Mouse (Mus musculus): ENCODE measurements around the gene Nrcam. TPM values are rescaled to one million over a fixed set of nuclear protein-coding genes. Genes with fewer than 3 reads are reported as not detected.

The Nrcam gene
- polyA plus RNA-seq, 1 experiment from 2014 or later: 1.1 TPM

DNA sequence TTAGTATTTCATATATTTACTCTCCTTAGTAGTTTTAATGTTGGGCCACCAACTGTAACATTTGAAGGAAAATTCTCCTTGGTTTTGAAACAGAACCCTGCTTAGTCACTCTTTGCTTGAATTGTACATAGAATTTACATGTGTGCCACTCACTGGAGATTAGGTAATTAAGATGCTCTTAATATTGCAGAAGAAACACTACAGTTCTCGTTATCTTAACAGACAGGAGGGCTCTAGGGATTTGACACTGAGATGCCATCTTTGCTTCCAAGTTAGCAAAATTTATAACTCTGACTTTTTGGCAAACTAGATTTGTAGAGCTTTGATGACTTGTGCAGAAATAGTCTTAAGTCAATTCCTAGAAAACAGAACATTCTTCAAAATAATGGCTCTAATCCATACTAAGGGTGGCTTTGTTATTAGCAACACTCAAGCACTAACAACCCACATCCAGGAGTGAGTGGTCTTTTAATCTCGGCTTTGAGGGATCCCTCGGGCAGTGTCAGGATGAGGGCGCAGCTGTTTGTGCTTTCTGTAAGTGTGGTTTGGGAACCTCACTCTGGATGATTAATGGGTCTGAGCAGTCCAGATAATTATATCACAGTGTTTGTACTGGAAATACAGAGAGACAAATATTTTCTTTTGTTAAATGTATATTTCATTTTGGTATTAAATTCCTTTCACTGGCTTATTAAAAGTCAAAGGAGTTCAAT is 93.6 kb downstream of the Nrcam start:
- H3K27me3 ChIP-seq (replicated peaks; ENCODE audit: control insufficient read depth, insufficient read depth, low read length): no peaks in the 10 kb centered on the region
- no peaks in the 10 kb centered on the region for H3K4me1 ChIP-seq (replicated peaks; ENCODE audit: control insufficient read depth, insufficient read depth, low read length)
- no peaks in the 10 kb centered on the region for H3K9me3 ChIP-seq (ENCODE audit: control insufficient read depth)
- no peak overlapping the region for H3K9ac ChIP-seq (ENCODE audit: low read depth, low read length)
- H3K4me3 ChIP-seq (ENCODE audit: low read depth, low read length): no peak overlapping the region
- TF ChIP-seq CTCF (IDR thresholded peaks at IDR 0.05; ENCODE audit: low read depth): no peak
- ATAC-seq: no peak
- 67% methylated on average over 4 of the region's 4 CpGs for WGBS
- H3K4me2 ChIP-seq (replicated peaks; ENCODE audit: low read depth): no peak overlapping the region
- no peaks in the 10 kb centered on the region for H3K36me3 ChIP-seq (ENCODE audit: control insufficient read depth, insufficient read depth)
- H3K27ac ChIP-seq (ENCODE audit: low read depth, low read length): no peak overlapping the region

GRCm38 (mm10) chr12:44422867-44423255 is 94.2 kb downstream of the Nrcam start:
- ATAC-seq: no peak
- no peak for TF ChIP-seq CTCF (IDR thresholded peaks at IDR 0.05; ENCODE audit: low read depth)
- no peaks in the 10 kb centered on the region for H3K36me3 ChIP-seq (ENCODE audit: control insufficient read depth, insufficient read depth)
- H3K4me2 ChIP-seq (replicated peaks; ENCODE audit: low read depth): no peak overlapping the region
- H3K9me3 ChIP-seq (ENCODE audit: control insufficient read depth): no peaks in the 10 kb centered on the region
- H3K9ac ChIP-seq (ENCODE audit: low read depth, low read length): no peak overlapping the region
- no peak overlapping the region for H3K27ac ChIP-seq (ENCODE audit: low read depth, low read length)
- no peaks in the 10 kb centered on the region for H3K27me3 ChIP-seq (replicated peaks; ENCODE audit: control insufficient read depth, insufficient read depth, low read length)
- H3K4me3 ChIP-seq (ENCODE audit: low read depth, low read length): no peak overlapping the region
- WGBS: 83% methylated on average over 4 of the region's 4 CpGs
- no peaks in the 10 kb centered on the region for H3K4me1 ChIP-seq (replicated peaks; ENCODE audit: control insufficient read depth, insufficient read depth, low read length)

GRCm38 (mm10) chr12:44424011-44424410 is 95.3 kb downstream of the Nrcam start:
- 92% methylated on average over 3 of the region's 3 CpGs for WGBS
- TF ChIP-seq CTCF (IDR thresholded peaks at IDR 0.05; ENCODE audit: low read depth): no peak
- Histone ChIP-seq H3K27ac (ENCODE audit: low read depth, low read length) (no peak overlapping the region), H3K36me3 (ENCODE audit: control insufficient read depth, insufficient read depth) (no peaks in the 10 kb centered on the region), H3K4me1 (replicated peaks; ENCODE audit: control insufficient read depth, insufficient read depth, low read length) (no peaks in the 10 kb centered on the region), H3K9ac (ENCODE audit: low read depth, low read length) (no peak overlapping the region), H3K27me3 (replicated peaks; ENCODE audit: control insufficient read depth, insufficient read depth, low read length) (no peaks in the 10 kb centered on the region), H3K4me3 (ENCODE audit: low read depth, low read length) (no peak overlapping the region), H3K4me2 (replicated peaks; ENCODE audit: low read depth) (no peak overlapping the region), H3K9me3 (ENCODE audit: control insufficient read depth) (no peaks in the 10 kb centered on the region)
- ATAC-seq: no peak

DNA sequence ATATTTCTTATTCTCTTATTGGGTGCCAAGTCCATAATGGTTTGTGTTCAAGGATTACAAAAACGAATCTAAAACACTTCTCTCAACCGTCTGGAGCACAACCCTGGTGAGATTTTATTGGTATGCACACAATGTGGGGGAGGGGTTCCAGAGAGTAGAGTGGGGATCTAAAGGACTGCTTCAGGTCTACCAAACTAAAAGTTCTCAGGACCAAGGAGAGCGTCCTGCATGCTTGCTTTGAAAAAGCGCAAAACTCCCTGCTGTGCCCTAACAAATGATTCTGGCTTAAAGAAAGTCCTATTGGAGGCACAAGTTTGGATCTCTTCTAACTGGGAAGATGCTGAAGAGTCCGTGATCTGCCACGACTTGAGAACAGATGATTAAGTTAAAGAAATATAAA is 96.4 kb downstream of the Nrcam start:
- Histone ChIP-seq H3K36me3 (ENCODE audit: control insufficient read depth, insufficient read depth) (no peaks in the 10 kb centered on the region), H3K27me3 (replicated peaks; ENCODE audit: control insufficient read depth, insufficient read depth, low read length) (no peaks in the 10 kb centered on the region), H3K9ac (ENCODE audit: low read depth, low read length) (no peak overlapping the region), H3K4me3 (ENCODE audit: low read depth, low read length) (no peak overlapping the region), H3K4me1 (replicated peaks; ENCODE audit: control insufficient read depth, insufficient read depth, low read length) (no peaks in the 10 kb centered on the region), H3K4me2 (replicated peaks; ENCODE audit: low read depth) (no peak overlapping the region), H3K27ac (ENCODE audit: low read depth, low read length) (no peak overlapping the region), H3K9me3 (ENCODE audit: control insufficient read depth) (no peaks in the 10 kb centered on the region)
- WGBS: 9% methylated on average over 6 of the region's 6 CpGs
- TF ChIP-seq CTCF (IDR thresholded peaks at IDR 0.05; ENCODE audit: low read depth): no peak
- ATAC-seq: no peak

GRCm38 (mm10) chr12:44430335-44430734 is 101.7 kb downstream of the Nrcam start:
- TF ChIP-seq CTCF (IDR thresholded peaks at IDR 0.05; ENCODE audit: low read depth): no peak
- H3K4me1 ChIP-seq (replicated peaks; ENCODE audit: control insufficient read depth, insufficient read depth, low read length): no peaks in the 10 kb centered on the region
- H3K9me3 ChIP-seq (ENCODE audit: control insufficient read depth): no peaks in the 10 kb centered on the region
- H3K4me2 ChIP-seq (replicated peaks; ENCODE audit: low read depth): no peak overlapping the region
- no peaks in the 10 kb centered on the region for H3K36me3 ChIP-seq (ENCODE audit: control insufficient read depth, insufficient read depth)
- WGBS: 82% methylated on average over 6 of the region's 6 CpGs
- H3K9ac ChIP-seq (ENCODE audit: low read depth, low read length): no peak overlapping the region
- ATAC-seq: no peak
- no peak overlapping the region for H3K27ac ChIP-seq (ENCODE audit: low read depth, low read length)
- H3K4me3 ChIP-seq (ENCODE audit: low read depth, low read length): no peak overlapping the region
- no peaks in the 10 kb centered on the region for H3K27me3 ChIP-seq (replicated peaks; ENCODE audit: control insufficient read depth, insufficient read depth, low read length)

- no peaks in the 10 kb centered on the region for H3K9me3 ChIP-seq (ENCODE audit: control insufficient read depth)
- H3K27ac ChIP-seq (ENCODE audit: low read depth, low read length): no peak overlapping the region
- H3K4me2 ChIP-seq (replicated peaks; ENCODE audit: low read depth): no peak overlapping the region
- WGBS: 68% methylated on average over 7 of the region's 7 CpGs
- TF ChIP-seq CTCF (IDR thresholded peaks at IDR 0.05; ENCODE audit: low read depth): no peak
- no peak for ATAC-seq
- no peaks in the 10 kb centered on the region for H3K36me3 ChIP-seq (ENCODE audit: control insufficient read depth, insufficient read depth)
- no peaks in the 10 kb centered on the region for H3K27me3 ChIP-seq (replicated peaks; ENCODE audit: control insufficient read depth, insufficient read depth, low read length)
- no peaks in the 10 kb centered on the region for H3K4me1 ChIP-seq (replicated peaks; ENCODE audit: control insufficient read depth, insufficient read depth, low read length)
- no peak overlapping the region for H3K4me3 ChIP-seq (ENCODE audit: low read depth, low read length)
- H3K9ac ChIP-seq (ENCODE audit: low read depth, low read length): no peak overlapping the region
Measured at GRCm38 (mm10) chr12:44430996-44431395, 102.3 kb downstream of the Nrcam start.
